Mouse (Mus musculus): ENCODE measurements around the gene Abca17. TPM values are rescaled to one million over a fixed set of nuclear protein-coding genes. Genes with fewer than 3 reads are reported as not detected.

The Abca17 gene
- polyA plus RNA-seq, 1 experiment, result 0.01 TPM

DNA sequence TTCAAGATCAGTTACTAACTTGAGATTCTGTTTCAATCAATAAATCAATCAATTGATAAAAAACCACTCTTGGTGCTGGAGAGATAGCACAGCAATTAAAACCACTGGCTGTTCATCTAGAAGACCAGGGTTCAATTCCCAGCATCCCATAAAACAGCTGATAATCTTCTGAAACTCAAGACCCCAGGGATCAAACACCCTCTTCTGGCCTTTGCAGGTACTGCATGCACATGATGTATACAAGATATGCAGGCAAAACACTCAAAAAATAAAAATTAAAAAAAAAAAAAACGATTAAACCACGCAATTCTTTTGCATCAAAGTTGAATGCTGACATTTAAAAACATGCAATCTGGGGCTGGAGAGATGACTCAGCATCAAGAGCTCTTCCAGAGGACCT, 102.2 kb downstream of the Abca17 start:
- WGBS, result 96% methylated on average over 2 of the region's 2 CpGs
- Histone ChIP-seq H3K36me3 (ENCODE audit: control insufficient read depth, insufficient read depth, low read length) (peaks cover 14% of the 10 kb centered on the region; the same call in 1 of the 2 replicates), H3K4me1 (ENCODE audit: control insufficient read depth, insufficient read depth, insufficient read length, low read length) (no peaks in the 10 kb centered on the region; the same call in 1 of the 2 replicates), H3K27ac (ENCODE audit: insufficient read depth, low read depth, low read length) (no peak overlapping the region), H3K27me3 (ENCODE audit: control insufficient read depth, insufficient read depth, low read length) (no peaks in the 10 kb centered on the region), H3K4me3 (ENCODE audit: low read depth, low read length) (no peak overlapping the region)
- TF ChIP-seq CTCF (IDR thresholded peaks at IDR 0.05; ENCODE audit: extremely low read depth, insufficient read length, insufficient replicate concordance, low read depth, low read length), result no peak
- no peak for TF ChIP-seq POLR2A (IDR thresholded peaks at IDR 0.05; ENCODE audit: low read depth, low read length)

DNA sequence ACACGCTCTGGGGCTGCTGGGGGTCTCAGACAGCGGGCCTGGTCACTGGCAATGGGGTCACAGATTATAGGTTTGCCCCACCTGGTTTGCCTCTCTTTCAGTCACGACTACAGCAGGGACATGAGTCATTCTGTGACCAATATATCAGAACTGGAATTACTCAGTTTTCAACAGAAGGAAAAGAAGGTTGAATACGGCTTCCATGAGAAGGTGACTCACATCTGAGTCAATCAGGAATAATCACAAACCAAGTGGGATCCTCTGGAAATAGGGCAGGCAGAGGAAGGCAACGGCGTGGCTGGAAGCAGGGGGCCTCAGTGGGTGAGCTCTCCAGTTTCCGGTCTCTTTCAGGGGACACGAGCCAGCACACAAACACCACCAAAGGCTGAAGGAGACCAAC, 106.8 kb downstream of the Abca17 start:
- no peaks in the 10 kb centered on the region for H3K4me1 ChIP-seq (ENCODE audit: control insufficient read depth, insufficient read depth, insufficient read length, low read length)
- whole genome bisulfite sequencing, result 97% methylated on average over 8 of the region's 8 CpGs
- TF ChIP-seq POLR2A (IDR thresholded peaks at IDR 0.05; ENCODE audit: low read depth, low read length), result no peak
- TF ChIP-seq CTCF (IDR thresholded peaks at IDR 0.05; ENCODE audit: extremely low read depth, insufficient read length, insufficient replicate concordance, low read depth, low read length), result no peak
- H3K4me3 ChIP-seq (ENCODE audit: low read depth, low read length), result no peak overlapping the region
- H3K27ac ChIP-seq (ENCODE audit: insufficient read depth, low read depth, low read length), result no peak overlapping the region
- no peaks in the 10 kb centered on the region for H3K27me3 ChIP-seq (ENCODE audit: control insufficient read depth, insufficient read depth, low read length)
- H3K36me3 ChIP-seq (ENCODE audit: control insufficient read depth, insufficient read depth, low read length), result peaks cover 37% of the 10 kb centered on the region

- Histone ChIP-seq H3K27ac (ENCODE audit: insufficient read depth, low read depth, low read length) (no peak overlapping the region), H3K4me3 (ENCODE audit: low read depth, low read length) (no peak overlapping the region), H3K4me1 (ENCODE audit: control insufficient read depth, insufficient read depth, insufficient read length, low read length) (no peaks in the 10 kb centered on the region), H3K36me3 (ENCODE audit: control insufficient read depth, insufficient read depth, low read length) (peaks cover 39% of the 10 kb centered on the region), H3K27me3 (ENCODE audit: control insufficient read depth, insufficient read depth, low read length) (no peaks in the 10 kb centered on the region)
- WGBS, result 87% methylated on average over 4 of the region's 4 CpGs
- TF ChIP-seq POLR2A (IDR thresholded peaks at IDR 0.05; ENCODE audit: low read depth, low read length), result no peak
- TF ChIP-seq CTCF (IDR thresholded peaks at IDR 0.05; ENCODE audit: extremely low read depth, insufficient read length, insufficient replicate concordance, low read depth, low read length), result peak; percentile 50; the same call in 1 of the 2 replicates
Observed at GRCm38 (mm10) chr17:24243311-24243969, 107.4 kb downstream of the Abca17 start.

- no peak overlapping the region for H3K27ac ChIP-seq (ENCODE audit: insufficient read depth, low read depth, low read length)
- 93% methylated on average over 7 of the region's 7 CpGs for WGBS
- TF ChIP-seq POLR2A (IDR thresholded peaks at IDR 0.05; ENCODE audit: low read depth, low read length) (no peak), CTCF (IDR thresholded peaks at IDR 0.05; ENCODE audit: extremely low read depth, insufficient read length, insufficient replicate concordance, low read depth, low read length) (no peak)
- H3K4me3 ChIP-seq (ENCODE audit: low read depth, low read length), result no peak overlapping the region
- H3K4me1 ChIP-seq (ENCODE audit: control insufficient read depth, insufficient read depth, insufficient read length, low read length), result no peaks in the 10 kb centered on the region
- H3K27me3 ChIP-seq (ENCODE audit: control insufficient read depth, insufficient read depth, low read length), result no peaks in the 10 kb centered on the region
- peaks cover 37% of the 10 kb centered on the region for H3K36me3 ChIP-seq (ENCODE audit: control insufficient read depth, insufficient read depth, low read length)
Observed at GRCm38 (mm10) chr17:24236921-24237320, 113.9 kb downstream of the Abca17 start.

DNA sequence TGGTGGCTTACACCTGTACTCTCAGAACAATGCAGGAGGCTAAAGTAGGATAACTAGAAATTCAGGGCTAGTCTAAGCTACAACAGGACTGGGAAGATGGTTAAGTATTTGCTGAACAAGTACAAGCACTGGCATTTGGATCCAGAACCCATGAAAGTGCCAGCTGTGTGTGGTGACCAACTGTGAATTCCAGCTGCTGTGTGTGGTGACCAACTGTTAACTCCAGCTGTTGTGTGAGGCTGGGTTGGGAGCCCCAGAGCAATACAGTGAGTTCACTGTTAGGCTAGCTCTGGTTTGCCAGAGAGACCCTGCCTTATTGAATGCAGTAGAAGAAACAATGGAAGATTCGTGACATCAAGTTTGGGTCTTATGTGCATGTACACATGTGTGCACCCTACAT, 114.4 kb downstream of the Abca17 start:
- WGBS, result 100% methylated on average over 1 of the region's 1 CpGs
- H3K36me3 ChIP-seq (ENCODE audit: control insufficient read depth, insufficient read depth, low read length), result peaks cover 35% of the 10 kb centered on the region
- no peaks in the 10 kb centered on the region for H3K4me1 ChIP-seq (ENCODE audit: control insufficient read depth, insufficient read depth, insufficient read length, low read length)
- no peak overlapping the region for H3K4me3 ChIP-seq (ENCODE audit: low read depth, low read length)
- H3K27ac ChIP-seq (ENCODE audit: insufficient read depth, low read depth, low read length), result no peak overlapping the region
- no peaks in the 10 kb centered on the region for H3K27me3 ChIP-seq (ENCODE audit: control insufficient read depth, insufficient read depth, low read length)
- TF ChIP-seq POLR2A (IDR thresholded peaks at IDR 0.05; ENCODE audit: low read depth, low read length) (no peak), CTCF (IDR thresholded peaks at IDR 0.05; ENCODE audit: extremely low read depth, insufficient read length, insufficient replicate concordance, low read depth, low read length) (no peak)

- H3K27ac ChIP-seq (ENCODE audit: insufficient read depth, low read depth, low read length), result no peak overlapping the region
- H3K27me3 ChIP-seq (ENCODE audit: control insufficient read depth, insufficient read depth, low read length), result no peaks in the 10 kb centered on the region
- 85% methylated on average over 7 of the region's 7 CpGs for WGBS
- peaks cover 24% of the 10 kb centered on the region for H3K36me3 ChIP-seq (ENCODE audit: control insufficient read depth, insufficient read depth, low read length)
- no peaks in the 10 kb centered on the region for H3K4me1 ChIP-seq (ENCODE audit: control insufficient read depth, insufficient read depth, insufficient read length, low read length)
- no peak overlapping the region for H3K4me3 ChIP-seq (ENCODE audit: low read depth, low read length)
- TF ChIP-seq POLR2A (IDR thresholded peaks at IDR 0.05; ENCODE audit: low read depth, low read length) (no peak), CTCF (IDR thresholded peaks at IDR 0.05; ENCODE audit: extremely low read depth, insufficient read length, insufficient replicate concordance, low read depth, low read length) (no peak)
Observed at GRCm38 (mm10) chr17:24227941-24228340, 122.9 kb downstream of the Abca17 start.

DNA sequence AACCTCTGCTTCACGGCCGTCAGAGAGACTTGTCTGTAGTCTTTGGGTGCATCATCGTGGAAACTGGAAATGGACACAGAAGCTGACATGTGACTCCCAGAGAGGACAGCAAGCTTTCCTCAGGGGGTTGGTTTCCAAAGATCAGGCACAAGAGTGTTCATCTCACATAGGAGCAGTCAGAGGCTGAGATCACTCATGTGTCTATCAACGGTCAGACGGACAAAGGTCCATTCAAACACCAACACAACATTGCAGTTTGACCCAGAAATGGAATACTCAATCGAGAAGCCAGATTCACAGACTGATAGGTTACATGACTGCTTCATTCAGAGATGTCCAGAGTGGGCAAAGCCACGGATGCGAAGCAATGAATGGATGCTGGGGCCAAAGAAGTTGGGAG, 124.1 kb downstream of the Abca17 start:
- TF ChIP-seq CTCF (IDR thresholded peaks at IDR 0.05; ENCODE audit: extremely low read depth, insufficient read length, insufficient replicate concordance, low read depth, low read length), result no peak
- no peak for TF ChIP-seq POLR2A (IDR thresholded peaks at IDR 0.05; ENCODE audit: low read depth, low read length)
- no peak overlapping the region for H3K4me3 ChIP-seq (ENCODE audit: low read depth, low read length)
- 88% methylated on average over 8 of the region's 8 CpGs for WGBS
- H3K27me3 ChIP-seq (ENCODE audit: control insufficient read depth, insufficient read depth, low read length), result no peaks in the 10 kb centered on the region
- no peak overlapping the region for H3K27ac ChIP-seq (ENCODE audit: insufficient read depth, low read depth, low read length)
- H3K36me3 ChIP-seq (ENCODE audit: control insufficient read depth, insufficient read depth, low read length), result peaks cover 19% of the 10 kb centered on the region
- H3K4me1 ChIP-seq (ENCODE audit: control insufficient read depth, insufficient read depth, insufficient read length, low read length), result no peaks in the 10 kb centered on the region
